Mouse (Mus musculus): ENCODE results near the gene Abi3bp. TPM values are rescaled to one million over a fixed set of nuclear protein-coding genes. Genes with fewer than 3 reads are reported as not detected.

Gene Abi3bp
- total RNA-seq, 2 experiments from 2014 or later = 9.9 to 23.1 TPM

- no peak overlapping the region for H3K4me3 ChIP-seq
- intact Hi-C loops (cut with DNase I) = no loop called here
- H3K27ac ChIP-seq = no peak overlapping the region
- no peak for TF ChIP-seq CTCF (IDR thresholded peaks at IDR 0.05)
- DNase-seq = no peak
These were observed 5.8 kb downstream of the Abi3bp start for GRCm38 (mm10) chr16:56483466-56483865.

GRCm38 (mm10) chr16:56486461-56486860 lies 8.8 kb downstream of the Abi3bp start:
- TF ChIP-seq CTCF (IDR thresholded peaks at IDR 0.05) = no peak
- DNase-seq = peak; percentile 52
- intact Hi-C loops (cut with DNase I) = loop anchor here (5.0 kb wide), 1 partner anchor 36 kb away; no protein-coding TSS in a partner anchor
- Histone ChIP-seq H3K27ac (no peak overlapping the region), H3K4me3 (no peak overlapping the region)

- no peak for DNase-seq
- Histone ChIP-seq H3K4me3 (no peak overlapping the region), H3K27ac (no peak overlapping the region)
- TF ChIP-seq CTCF (IDR thresholded peaks at IDR 0.05) = no peak
- intact Hi-C loops (cut with DNase I) = no loop called here
These were observed 13.2 kb downstream of the Abi3bp start for GRCm38 (mm10) chr16:56490861-56491260.

GRCm38 (mm10) chr16:56495266-56495665 lies 17.6 kb downstream of the Abi3bp start:
- TF ChIP-seq CTCF (IDR thresholded peaks at IDR 0.05) = no peak
- intact Hi-C loops (cut with DNase I) = no loop called here
- peak overlapping the region; percentile 53 for H3K27ac ChIP-seq
- DNase-seq = no peak
- H3K4me3 ChIP-seq = no peak overlapping the region

GRCm38 (mm10) chr16:56496743-56497142 lies 19.1 kb downstream of the Abi3bp start:
- Histone ChIP-seq H3K27ac (no peak overlapping the region), H3K4me3 (no peak overlapping the region)
- no peak for DNase-seq
- no peak for TF ChIP-seq CTCF (IDR thresholded peaks at IDR 0.05)
- intact Hi-C loops (cut with DNase I) = no loop called here

- intact Hi-C loops (cut with DNase I) = no loop called here
- Histone ChIP-seq H3K27ac (no peak overlapping the region), H3K4me3 (no peak overlapping the region)
- no peak for TF ChIP-seq CTCF (IDR thresholded peaks at IDR 0.05)
- no peak for DNase-seq
These were observed 21.0 kb downstream of the Abi3bp start for GRCm38 (mm10) chr16:56498680-56499079.

GRCm38 (mm10) chr16:56500441-56500840 lies 22.8 kb downstream of the Abi3bp start:
- DNase-seq = no peak
- no peak overlapping the region for H3K27ac ChIP-seq
- no peak overlapping the region for H3K4me3 ChIP-seq
- TF ChIP-seq CTCF (IDR thresholded peaks at IDR 0.05) = peak; percentile 58
- intact Hi-C loops (cut with DNase I) = loop anchor here (2.0 kb wide), 1 partner anchor 176 kb away; no protein-coding TSS in a partner anchor

GRCm38 (mm10) chr16:56501101-56501500 lies 23.4 kb downstream of the Abi3bp start:
- TF ChIP-seq CTCF (IDR thresholded peaks at IDR 0.05) = no peak
- DNase-seq = no peak
- no peak overlapping the region for H3K4me3 ChIP-seq
- H3K27ac ChIP-seq = no peak overlapping the region
- intact Hi-C loops (cut with DNase I) = loop anchor here (2.0 kb wide), 1 partner anchor 176 kb away; no protein-coding TSS in a partner anchor

- intact Hi-C loops (cut with DNase I) = loop anchor here (2.0 kb wide), 1 partner anchor 175 kb away; no protein-coding TSS in a partner anchor
- TF ChIP-seq CTCF (IDR thresholded peaks at IDR 0.05) = no peak
- DNase-seq = peak; percentile 55
These were observed 23.8 kb downstream of the Abi3bp start for GRCm38 (mm10) chr16:56501513-56501912.

GRCm38 (mm10) chr16:56502134-56502533 lies 24.5 kb downstream of the Abi3bp start:
- no peak overlapping the region for H3K4me3 ChIP-seq
- no peak for TF ChIP-seq CTCF (IDR thresholded peaks at IDR 0.05)
- intact Hi-C loops (cut with DNase I) = no loop called here
- H3K27ac ChIP-seq = peak overlapping the region; percentile 62
- DNase-seq = no peak

More at GRCm38 (mm10) chr16:56501513-56501912, 23.8 kb downstream of the Abi3bp start:
- H3K4me3 ChIP-seq = no peak overlapping the region
- peak overlapping the region; percentile 62 for H3K27ac ChIP-seq

- H3K4me3 ChIP-seq = no peak overlapping the region
- intact Hi-C loops (cut with DNase I) = no loop called here
- no peak for DNase-seq
- no peak for TF ChIP-seq CTCF (IDR thresholded peaks at IDR 0.05)
- H3K27ac ChIP-seq = no peak overlapping the region
These were observed 26.3 kb downstream of the Abi3bp start for GRCm38 (mm10) chr16:56503941-56504340.

- DNase-seq = no peak
- TF ChIP-seq CTCF (IDR thresholded peaks at IDR 0.05) = no peak
- H3K4me3 ChIP-seq = peak overlapping the region; percentile 23; the same call in 1 of the 2 replicates
- H3K27ac ChIP-seq = peak overlapping the region; percentile 73
- intact Hi-C loops (cut with DNase I) = no loop called here
These were observed 40.3 kb downstream of the Abi3bp start for GRCm38 (mm10) chr16:56518024-56518423.

GRCm38 (mm10) chr16:56524359-56524758 lies 46.7 kb downstream of the Abi3bp start:
- intact Hi-C loops (cut with DNase I) = loop anchor here (5.0 kb wide), 1 partner anchor 37 kb away; no protein-coding TSS in a partner anchor
- peak; percentile 22; the same call in 1 of the 2 replicates for TF ChIP-seq CTCF (IDR thresholded peaks at IDR 0.05)
- no peak for DNase-seq

GRCm38 (mm10) chr16:56526482-56526881 lies 48.8 kb downstream of the Abi3bp start:
- TF ChIP-seq CTCF (IDR thresholded peaks at IDR 0.05) = no peak
- no peak for DNase-seq
- Histone ChIP-seq H3K27ac (no peak overlapping the region), H3K4me3 (no peak overlapping the region)
- intact Hi-C loops (cut with DNase I) = no loop called here

More at GRCm38 (mm10) chr16:56524359-56524758, 46.7 kb downstream of the Abi3bp start:
- Histone ChIP-seq H3K27ac (no peak overlapping the region), H3K4me3 (no peak overlapping the region)

Measured in gastrocnemius, adult 2 months (tissue).